Mouse (Mus musculus) kidney, adult 2 months (tissue): Measurements from ENCODE around the gene Supt6. TPM values are rescaled to one million over a fixed set of nuclear protein-coding genes. Genes with fewer than 3 reads are reported as not detected.

ENCODE experiments used
- DNase-seq: peaks from one replicate; pipeline ENCODE4 v3.0.0; 2021
- H3K27ac ChIP-seq: fragments of 200-500 bp; 2 replicates; pipeline ENCODE4 v1.5.1; 2012; ENCODE audit warnings: low read depth, low read length, control low read depth, inconsistent platforms; ENCODE audit not compliant: insufficient read depth
- H3K27me3 ChIP-seq: fragments of 200-500 bp; replicated peaks from 2 replicates; pipeline ENCODE4 v1.6.1; 2012; ENCODE audit warnings: mild to moderate bottlenecking, moderate library complexity, low read length, inconsistent platforms; ENCODE audit not compliant: control insufficient read depth, insufficient read depth
- H3K36me3 ChIP-seq: fragments of 200-500 bp; 2 replicates; pipeline ENCODE4 v1.6.1; 2012; ENCODE audit warnings: mild to moderate bottlenecking, moderate library complexity, low read length, inconsistent platforms; ENCODE audit not compliant: control insufficient read depth, insufficient read depth
- H3K4me1 ChIP-seq: fragments of 200-500 bp; 2 replicates; pipeline ENCODE4 v1.6.1; 2011; ENCODE audit warnings: low read length; ENCODE audit not compliant: control insufficient read depth, insufficient read depth
- H3K4me3 ChIP-seq: fragments of 200-500 bp; 2 replicates; pipeline ENCODE4 v1.5.1; 2011; ENCODE audit warnings: mild to moderate bottlenecking, low read depth, low read length, control low read depth; ENCODE audit not compliant: insufficient read depth
- CTCF ChIP-seq: fragments of 200-500 bp; conservative IDR thresholded peaks from 2 replicates; pipeline ENCODE4 v1.5.1; 2011; ENCODE audit warnings: low read depth, mild to moderate bottlenecking, control low read depth, low read length, moderate library complexity, mixed read lengths; ENCODE audit not compliant: insufficient read depth, insufficient read length
- POLR2A ChIP-seq: fragments of 200-500 bp; IDR thresholded peaks from one replicate; pipeline ENCODE4 v1.6.1; 2011; ENCODE audit warnings: low read depth, low read length, control low read depth
- WGBS: fragments of 180-500 bp; shearing (Covaris S2); methylation state at CpG from one replicate; pipeline ENCODE4 v1.1.7; 2018; 5-methylcytosine and 5-hydroxymethylcytosine counted together
- polyA plus RNA-seq: library from polyadenylated mRNA; depleted of rRNA; stranded (reverse); fragments of >200 nt; gene quantifications from 2 replicates; pipeline ENCODE4 v1.2.3, GENCODE M21; 2012; rRNA removed

The Supt6 gene
- polyA plus RNA-seq, 1 experiment = 20.7 TPM

- DNase-seq = no peak
- Histone ChIP-seq H3K4me3 (no peak overlapping the region), H3K4me1 (peaks cover 31% of the 10 kb centered on the region), H3K27me3 (no peaks in the 10 kb centered on the region), H3K36me3 (peaks cover 4% of the 10 kb centered on the region), H3K27ac (no peak overlapping the region)
- WGBS = 67% methylated on average over 3 of the region's 3 CpGs
- no peak for TF ChIP-seq CTCF
- TF ChIP-seq POLR2A = no peak
These were observed 85.1 kb downstream of the Supt6 start for GRCm38 (mm10) chr11:78160675-78161074.

GRCm38 (mm10) chr11:78160171-78160570 is 85.6 kb downstream of the Supt6 start:
- peak overlapping the region; percentile 64; the same call in 1 of the 2 replicates for H3K27ac ChIP-seq
- H3K4me1 ChIP-seq = peaks cover 31% of the 10 kb centered on the region
- H3K4me3 ChIP-seq = no peak overlapping the region
- H3K27me3 ChIP-seq = no peaks in the 10 kb centered on the region
- DNase-seq = no peak
- peaks cover 4% of the 10 kb centered on the region for H3K36me3 ChIP-seq
- WGBS = 59% methylated on average over 18 of the region's 18 CpGs
- TF ChIP-seq POLR2A (no peak), CTCF (no peak)

DNA sequence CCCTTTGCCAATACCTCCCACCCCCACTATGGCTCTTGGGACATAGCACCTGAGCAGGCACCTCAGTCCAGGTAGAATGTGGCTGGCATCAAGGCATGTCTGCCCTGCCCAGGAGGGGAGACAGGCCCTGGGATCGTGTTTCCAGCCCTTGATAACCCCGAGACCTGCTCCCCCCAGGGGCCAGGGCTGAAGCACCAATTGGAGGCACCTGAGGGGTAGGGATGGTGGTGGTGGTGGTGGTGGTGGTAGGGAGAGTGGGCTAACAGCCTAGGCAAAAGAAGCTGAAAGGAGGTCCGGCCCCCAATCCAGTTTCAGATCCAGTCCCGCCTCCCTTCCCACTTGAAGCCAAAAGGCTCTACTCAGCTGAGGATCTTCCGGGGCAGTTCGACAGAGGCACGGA is 86.2 kb downstream of the Supt6 start:
- Histone ChIP-seq H3K36me3 (peaks cover 4% of the 10 kb centered on the region), H3K4me3 (no peak overlapping the region), H3K27ac (peak overlapping the region; percentile 64), H3K4me1 (peaks cover 31% of the 10 kb centered on the region), H3K27me3 (no peaks in the 10 kb centered on the region)
- no peak for DNase-seq
- no peak for TF ChIP-seq CTCF
- no peak for TF ChIP-seq POLR2A
- 43% methylated on average over 7 of the region's 7 CpGs for WGBS

- TF ChIP-seq POLR2A (no peak), CTCF (peak; percentile 100; the same call in 1 of the 2 replicates)
- 16% methylated on average over 2 of the region's 2 CpGs for WGBS
- H3K36me3 ChIP-seq = peaks cover 4% of the 10 kb centered on the region
- peak; percentile 94 for DNase-seq
- H3K27ac ChIP-seq = no peak overlapping the region
- H3K27me3 ChIP-seq = no peaks in the 10 kb centered on the region
- no peak overlapping the region for H3K4me3 ChIP-seq
- H3K4me1 ChIP-seq = peaks cover 31% of the 10 kb centered on the region
These were observed 86.7 kb downstream of the Supt6 start for GRCm38 (mm10) chr11:78159096-78159495.

Other genes starting within 250 kb of the Supt6 start
- gene Dhrs13, start 213.7 kb downstream of the Supt6 start, polyA plus RNA-seq = 7.1 and 9.3 TPM in 2 replicates
- gene Flot2, start 208.1 kb downstream of the Supt6 start, polyA plus RNA-seq = 95.0 and 96.9 TPM in 2 replicates
- 39.1 and 41.6 TPM in 2 replicates for gene Eral1, start 165.6 kb downstream of the Supt6 start, polyA plus RNA-seq
- 13.4 and 14.7 TPM in 2 replicates for gene Fam222b, start 151.3 kb downstream of the Supt6 start, polyA plus RNA-seq
- 108 and 126 TPM in 2 replicates for gene Traf4, start 80.4 kb downstream of the Supt6 start, polyA plus RNA-seq
- gene Nek8, start 69.3 kb downstream of the Supt6 start, polyA plus RNA-seq = 18.3 and 24.6 TPM in 2 replicates
- 78.2 and 144 TPM in 2 replicates for gene Tlcd1, start 69.3 kb downstream of the Supt6 start, polyA plus RNA-seq
- gene Rpl23a, start 62.4 kb downstream of the Supt6 start, polyA plus RNA-seq = 153 and 278 TPM in 2 replicates
- gene Rab34, start 57.6 kb downstream of the Supt6 start, polyA plus RNA-seq = 78.1 and 92.4 TPM in 2 replicates
- 1.2 and 1.8 TPM in 2 replicates for gene Proca1, start 52.6 kb downstream of the Supt6 start, polyA plus RNA-seq
- 127 and 129 TPM in 2 replicates for gene Sdf2, start 241 bp downstream of the Supt6 start, polyA plus RNA-seq
- gene 2610507B11Rik, start 15.8 kb upstream of the Supt6 start, polyA plus RNA-seq = 103 and 122 TPM in 2 replicates
- gene BC030499, start 44.9 kb upstream of the Supt6 start, polyA plus RNA-seq = 0.15 and 0.19 TPM in 2 replicates
- gene Spag5, start 55.5 kb upstream of the Supt6 start, polyA plus RNA-seq = 13.2 and 15.0 TPM in 2 replicates
- gene Aldoc, start 77.0 kb upstream of the Supt6 start, polyA plus RNA-seq = 36.2 and 43.5 TPM in 2 replicates
- 69.1 and 79.1 TPM in 2 replicates for gene Pigs, start 82.4 kb upstream of the Supt6 start, polyA plus RNA-seq
- gene Unc119, start 97.5 kb upstream of the Supt6 start, polyA plus RNA-seq = 20.3 and 20.8 TPM in 2 replicates
- 0.03 and 0.05 TPM in 2 replicates for gene Foxn1, start 140.6 kb upstream of the Supt6 start, polyA plus RNA-seq
- 91.0 and 105 TPM in 2 replicates for gene Slc13a2, start 176.2 kb upstream of the Supt6 start, polyA plus RNA-seq
- 93.2 and 115 TPM in 2 replicates for gene Slc46a1, start 219.7 kb upstream of the Supt6 start, polyA plus RNA-seq